Mouse (Mus musculus) brown adipose tissue, adult 24 weeks (tissue): ENCODE results near the gene Rnf220. TPM values are rescaled to one million over a fixed set of nuclear protein-coding genes. Genes with fewer than 3 reads are reported as not detected.

ENCODE experiments used
- H3K27ac ChIP-seq: fragments of 200-500 bp; replicated peaks from 2 replicates; pipeline ENCODE4 v1.5.1; 2012; ENCODE audit warnings: low read depth, mild to moderate bottlenecking, low read length
- H3K4me1 ChIP-seq: fragments of 200-500 bp; 2 replicates; pipeline ENCODE4 v1.6.1; 2012; ENCODE audit warnings: low read length, mixed read lengths; ENCODE audit not compliant: control insufficient read depth, insufficient read depth, insufficient read length
- H3K4me3 ChIP-seq: fragments of 200-500 bp; 2 replicates; pipeline ENCODE4 v1.5.1; 2012; ENCODE audit warnings: low read depth, mild to moderate bottlenecking, low read length, moderate library complexity; ENCODE audit not compliant: insufficient read depth
- polyA plus RNA-seq: library from polyadenylated mRNA; stranded (reverse); fragments of >200 nt; gene quantifications from 2 replicates; pipeline ENCODE4 v1.2.4, GENCODE M21; 2012; ENCODE audit not compliant: missing spikeins, insufficient read depth, insufficient read length

The Rnf220 gene
- polyA plus RNA-seq, 1 experiment = 17.7 TPM

- no peaks in the 10 kb centered on the region for H3K4me1 ChIP-seq
- no peak overlapping the region for H3K27ac ChIP-seq
- no peak overlapping the region for H3K4me3 ChIP-seq
Observed at GRCm38 (mm10) chr4:117436995-117437660, 59.7 kb downstream of the Rnf220 start.

GRCm38 (mm10) chr4:117434336-117434735 is 62.5 kb downstream of the Rnf220 start:
- Histone ChIP-seq H3K27ac (no peak overlapping the region), H3K4me1 (no peaks in the 10 kb centered on the region), H3K4me3 (no peak overlapping the region)

GRCm38 (mm10) chr4:117429604-117430003 is 67.2 kb downstream of the Rnf220 start:
- Histone ChIP-seq H3K27ac (no peak overlapping the region), H3K4me1 (no peaks in the 10 kb centered on the region; the same call in 1 of the 2 replicates), H3K4me3 (no peak overlapping the region)

GRCm38 (mm10) chr4:117427540-117427939 is 69.3 kb downstream of the Rnf220 start:
- H3K27ac ChIP-seq = no peak overlapping the region
- H3K4me3 ChIP-seq = no peak overlapping the region
- H3K4me1 ChIP-seq = no peaks in the 10 kb centered on the region; the same call in 1 of the 2 replicates

GRCm38 (mm10) chr4:117421077-117421476 is 75.8 kb downstream of the Rnf220 start:
- Histone ChIP-seq H3K4me3 (no peak overlapping the region), H3K4me1 (no peaks in the 10 kb centered on the region), H3K27ac (no peak overlapping the region)

- Histone ChIP-seq H3K27ac (no peak overlapping the region), H3K4me1 (no peaks in the 10 kb centered on the region), H3K4me3 (no peak overlapping the region)
Observed at GRCm38 (mm10) chr4:117416827-117417226, 80.0 kb downstream of the Rnf220 start.

GRCm38 (mm10) chr4:117410049-117410410 is 86.8 kb downstream of the Rnf220 start:
- no peak overlapping the region for H3K4me3 ChIP-seq
- no peak overlapping the region for H3K27ac ChIP-seq
- no peaks in the 10 kb centered on the region for H3K4me1 ChIP-seq

- no peaks in the 10 kb centered on the region for H3K4me1 ChIP-seq
- H3K4me3 ChIP-seq = no peak overlapping the region
- H3K27ac ChIP-seq = no peak overlapping the region
Observed at GRCm38 (mm10) chr4:117409144-117410048, 87.5 kb downstream of the Rnf220 start.

- Histone ChIP-seq H3K27ac (no peak overlapping the region), H3K4me1 (no peaks in the 10 kb centered on the region), H3K4me3 (no peak overlapping the region)
Observed at GRCm38 (mm10) chr4:117407945-117408344, 88.9 kb downstream of the Rnf220 start.

GRCm38 (mm10) chr4:117405999-117406398 is 90.9 kb downstream of the Rnf220 start:
- H3K4me3 ChIP-seq = no peak overlapping the region
- H3K4me1 ChIP-seq = no peaks in the 10 kb centered on the region
- H3K27ac ChIP-seq = no peak overlapping the region

GRCm38 (mm10) chr4:117405211-117405610 is 91.6 kb downstream of the Rnf220 start:
- Histone ChIP-seq H3K4me3 (no peak overlapping the region), H3K4me1 (no peaks in the 10 kb centered on the region), H3K27ac (no peak overlapping the region)

GRCm38 (mm10) chr4:117403411-117403810 is 93.4 kb downstream of the Rnf220 start:
- H3K4me3 ChIP-seq = no peak overlapping the region
- H3K27ac ChIP-seq = no peak overlapping the region
- H3K4me1 ChIP-seq = no peaks in the 10 kb centered on the region

- H3K27ac ChIP-seq = no peak overlapping the region
Observed at GRCm38 (mm10) chr4:117397128-117397527, 99.7 kb downstream of the Rnf220 start.

GRCm38 (mm10) chr4:117393027-117393426 is 103.8 kb downstream of the Rnf220 start:
- Histone ChIP-seq H3K4me3 (no peak overlapping the region), H3K27ac (no peak overlapping the region), H3K4me1 (no peaks in the 10 kb centered on the region)

More at GRCm38 (mm10) chr4:117397128-117397527, 99.7 kb downstream of the Rnf220 start:
- Histone ChIP-seq H3K4me3 (no peak overlapping the region), H3K4me1 (no peaks in the 10 kb centered on the region)

GRCm38 (mm10) chr4:117392391-117392790 is 104.5 kb downstream of the Rnf220 start:
- no peak overlapping the region for H3K27ac ChIP-seq
- H3K4me3 ChIP-seq = no peak overlapping the region
- H3K4me1 ChIP-seq = no peaks in the 10 kb centered on the region

- H3K4me1 ChIP-seq = no peaks in the 10 kb centered on the region
- H3K27ac ChIP-seq = no peak overlapping the region
- H3K4me3 ChIP-seq = no peak overlapping the region
Observed at GRCm38 (mm10) chr4:117391966-117392365, 104.9 kb downstream of the Rnf220 start.
